ENCODE assay signal across 9 mouse cellular contexts in the genomic region with DNA sequence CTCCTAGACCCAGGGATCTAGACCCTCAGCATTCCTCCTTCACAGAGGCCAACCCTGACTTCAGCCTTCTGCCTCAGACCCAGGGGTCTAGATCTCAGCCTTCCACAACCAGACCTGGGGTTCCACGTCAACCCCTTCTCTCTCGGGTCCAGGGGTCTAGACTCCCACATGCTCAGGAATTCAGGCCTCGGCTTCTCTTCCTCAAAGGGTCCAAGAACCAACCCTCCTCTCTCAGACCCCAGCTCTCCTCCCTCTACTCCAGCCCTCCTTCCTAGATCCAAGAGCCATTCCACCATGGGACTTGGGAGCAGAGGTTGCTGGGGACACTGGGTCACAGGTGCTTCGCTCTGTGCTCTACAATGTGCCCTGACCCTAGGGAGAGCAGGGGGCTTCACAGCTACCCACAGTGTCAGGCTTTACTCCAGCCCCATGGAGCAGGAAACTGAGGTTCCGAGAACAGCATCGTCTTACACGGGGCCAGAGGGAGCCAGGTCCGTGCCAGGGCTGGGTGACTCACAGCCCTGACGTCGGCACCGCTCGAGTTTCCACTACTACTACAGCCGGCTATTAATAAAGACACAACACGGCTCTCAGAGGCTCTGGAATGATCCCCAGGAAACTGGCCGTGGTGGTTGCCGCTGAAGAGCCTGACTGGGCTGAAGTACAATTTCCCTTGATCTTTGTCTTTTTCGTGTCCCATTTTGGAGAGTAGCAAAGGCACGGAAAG. TPM values are rescaled to one million over a fixed set of nuclear protein-coding genes. Genes with fewer than 3 reads are reported as not detected.
DNase-seq lines count a peak whose midpoint lies in the region; ATAC-seq and TF ChIP-seq lines count a peak whose summit lies in the region.
"Had no signal": no experiment of that assay in that cellular context is flagged by ENCODE, and none has a peak within 500 bp of the region (broad histone marks: within the 10 kb centered on the region; RNA-seq: fewer than 3 reads in every experiment).

No protein-coding gene starts in this region.

- 0 out of 2 replicates have a peak overlapping the region, but pooled peaks have one; percentile 6 for H3K4me2 ChIP-seq in heart, embryonic 14.5 days (ENCODE audit: low read length)
- no peak overlapping the region for H3K4me2 ChIP-seq in stomach, embryonic 16.5 days (ENCODE audit: low read depth, low read length)
- no peak overlapping the region for H3K4me2 ChIP-seq in forebrain, embryonic 12.5 days

- no peaks in the 10 kb centered on the region for H3K27me3 ChIP-seq in heart, embryonic 14.5 days (ENCODE audit: control insufficient read depth, insufficient read depth, low read length)
- H3K27me3 ChIP-seq in stomach, embryonic 16.5 days (ENCODE audit: control insufficient read depth, insufficient read depth, low read length): no peaks in the 10 kb centered on the region
- no peaks in the 10 kb centered on the region for H3K27me3 ChIP-seq in forebrain, embryonic 12.5 days

- H3K4me3 ChIP-seq in lung, adult 2 months (replicated peaks; ENCODE audit: extremely low read depth, low read depth, low read length): no peak overlapping the region
- H3K4me3 ChIP-seq in heart, embryonic 14.5 days (ENCODE audit: control insufficient read depth in 1 of 2, insufficient read depth in 1 of 2, low read depth in 1 of 2, low read length in 2 of 2): no peak overlapping the region
- H3K4me3 ChIP-seq in stomach, embryonic 16.5 days (replicated peaks; ENCODE audit: low read length): no peak overlapping the region
- no peak overlapping the region for H3K4me3 ChIP-seq in forebrain, embryonic 12.5 days (replicated peaks)
- H3K4me3 ChIP-seq: erythroblast, embryonic 14.5 days had no signal

- 43% methylated on average over 18 of the region's 18 CpGs for WGBS in lung, adult 2 months
- 41% methylated on average over 18 of the region's 18 CpGs for WGBS in heart, embryonic 14.5 days
- 63% methylated on average over 18 of the region's 18 CpGs for WGBS in stomach, embryonic 16.5 days
- WGBS in forebrain, embryonic 12.5 days: 79% methylated on average over 18 of the region's 18 CpGs

- ATAC-seq in heart, embryonic 14.5 days (ENCODE audit: insufficient number of reproducible peaks, insufficient read depth, low FRiP score, low read depth): peak; percentile 55
- ATAC-seq in stomach, embryonic 16.5 days (ENCODE audit: insufficient read depth, low FRiP score): peak; percentile 41; the same call in 1 of the 2 replicates
- ATAC-seq in forebrain, embryonic 12.5 days (ENCODE audit: low FRiP score): no peak

- TF ChIP-seq CTCF in lung, adult 2 months (IDR thresholded peaks at IDR 0.05; ENCODE audit: insufficient read depth, low read length): no peak

- no peaks in the 10 kb centered on the region for H3K36me3 ChIP-seq in heart, embryonic 14.5 days (ENCODE audit: control insufficient read depth, insufficient read depth, low read length)
- no peaks in the 10 kb centered on the region for H3K36me3 ChIP-seq in stomach, embryonic 16.5 days (ENCODE audit: control insufficient read depth, insufficient read depth, low read length)
- no peaks in the 10 kb centered on the region for H3K36me3 ChIP-seq in forebrain, embryonic 12.5 days (replicated peaks)

- peaks cover 4% of the 10 kb centered on the region; the same call in 1 of the 2 replicates for H3K9me3 ChIP-seq in heart, embryonic 14.5 days (ENCODE audit: control insufficient read depth, low read length)
- peaks cover 5% of the 10 kb centered on the region; the same call in 1 of the 2 replicates for H3K9me3 ChIP-seq in stomach, embryonic 16.5 days (replicated peaks; ENCODE audit: control insufficient read depth, low read length)
- 0 out of 2 replicates have a peak, but pooled peaks cover 4% of the 10 kb centered on the region for H3K9me3 ChIP-seq in forebrain, embryonic 12.5 days

- no peak overlapping the region for H3K9ac ChIP-seq in heart, embryonic 14.5 days (ENCODE audit: low read length)
- no peak overlapping the region for H3K9ac ChIP-seq in stomach, embryonic 16.5 days (ENCODE audit: low read length)
- no peak overlapping the region for H3K9ac ChIP-seq in forebrain, embryonic 12.5 days

- H3K27ac ChIP-seq in heart, embryonic 14.5 days (replicated peaks in 1 of 2; ENCODE audit: control insufficient read depth in 1 of 2, insufficient read depth in 1 of 2, low read depth in 2 of 2, low read length in 2 of 2): peak overlapping the region; percentile 62 to 63
- H3K27ac ChIP-seq in stomach, embryonic 16.5 days (ENCODE audit: low read length): no peak overlapping the region
- no peak overlapping the region for H3K27ac ChIP-seq in forebrain, embryonic 12.5 days

- TF ChIP-seq POLR2A in lung, adult 2 months (IDR thresholded peaks at IDR 0.05; ENCODE audit: borderline replicate concordance, extremely low read depth, low read depth, low read length): no peak

- peak; percentile 54 to 65 for DNase-seq in lung, adult 18-20 months
- DNase-seq in lung, adult 2 months: no peak
- peak; percentile 37 for DNase-seq in brain, adult 2 months (ENCODE audit: low read depth, low spot score)
- DNase-seq in layer of hippocampus, postnatal 25 days (ENCODE audit: extremely low spot score in 1 of 2, low spot score in 1 of 2): no peak
- no peak for DNase-seq in ovary, adult 18-20 months (ENCODE audit: low spot score)

- H3K4me1 ChIP-seq in lung, adult 2 months (ENCODE audit: control insufficient read depth, insufficient read depth, low read length): no peaks in the 10 kb centered on the region
- peaks cover 9% of the 10 kb centered on the region in 2 experiments for H3K4me1 ChIP-seq in heart, embryonic 14.5 days (ENCODE audit: control insufficient read depth in 2 of 2, insufficient read depth in 2 of 2, low read length in 2 of 2)
- no peaks in the 10 kb centered on the region for H3K4me1 ChIP-seq in stomach, embryonic 16.5 days (ENCODE audit: control insufficient read depth, insufficient read depth, low read length)
- H3K4me1 ChIP-seq in forebrain, embryonic 12.5 days: no peaks in the 10 kb centered on the region

RNA-seq across cellular contexts. Expression of a gene that starts 1.5 kb away (rescaled TPM):
- polyA plus RNA-seq in lung, adult 2 months (2012; rRNA removed): 6.5 and 9.0 TPM in 2 replicates
- 0.42 and 0.80 TPM in 2 replicates for polyA plus RNA-seq in heart, embryonic 14.5 days (2014; fragmentation: Nextera tagmentation; extraction: Ambion mirVana)
- polyA plus RNA-seq in stomach, embryonic 16.5 days (2015; fragmentation: Nextera tagmentation; extraction: Ambion mirVana): 0.11 TPM in 1 of 2 replicates, not detected in the other
- total RNA-seq in layer of hippocampus, postnatal 25 days (2021): under 1 TPM; 0.59 to 0.66 TPM
- polyA plus RNA-seq in forebrain, embryonic 12.5 days (2016; fragmentation: Nextera tagmentation; extraction: Ambion mirVana): not detected in 2 replicates
- polyA plus RNA-seq: erythroblast, embryonic 14.5 days had no signal

RNA-seq across cellular contexts. Expression of a gene that starts 8.3 kb away (rescaled TPM):
- 5.6 and 24.2 TPM in 2 replicates for polyA plus RNA-seq in lung, adult 2 months (2012; rRNA removed)
- 6.8 and 8.1 TPM in 2 replicates for polyA plus RNA-seq in heart, embryonic 14.5 days (2014; fragmentation: Nextera tagmentation; extraction: Ambion mirVana)
- polyA plus RNA-seq in stomach, embryonic 16.5 days (2015; fragmentation: Nextera tagmentation; extraction: Ambion mirVana): 0.26 and 0.47 TPM in 2 replicates
- under 1 TPM in 1 of 2 experiments, not detected in 1; 0.59 TPM for total RNA-seq in layer of hippocampus, postnatal 25 days (2021)
- polyA plus RNA-seq in forebrain, embryonic 12.5 days (2016; fragmentation: Nextera tagmentation; extraction: Ambion mirVana): not detected in 2 replicates
- polyA plus RNA-seq: erythroblast, embryonic 14.5 days had no signal

RNA-seq across cellular contexts. Expression of a gene that starts 23.5 kb away (rescaled TPM):
- polyA plus RNA-seq in lung, adult 2 months (2012; rRNA removed): 84.1 and 90.7 TPM in 2 replicates
- 29.8 and 33.5 TPM in 2 replicates for polyA plus RNA-seq in heart, embryonic 14.5 days (2014; fragmentation: Nextera tagmentation; extraction: Ambion mirVana)
- polyA plus RNA-seq in stomach, embryonic 16.5 days (2015; fragmentation: Nextera tagmentation; extraction: Ambion mirVana): 23.0 and 26.5 TPM in 2 replicates
- 10 to 100 TPM; 31.9 to 41.4 TPM for total RNA-seq in layer of hippocampus, postnatal 25 days (2021)
- polyA plus RNA-seq in forebrain, embryonic 12.5 days (2016; fragmentation: Nextera tagmentation; extraction: Ambion mirVana): 55.9 and 56.9 TPM in 2 replicates

RNA-seq across cellular contexts. Expression of a gene that starts 41.7 kb away (rescaled TPM):
- polyA plus RNA-seq in lung, adult 2 months (2012; rRNA removed): 37.0 and 43.5 TPM in 2 replicates
- polyA plus RNA-seq in heart, embryonic 14.5 days (2014; fragmentation: Nextera tagmentation; extraction: Ambion mirVana): 12.6 and 13.6 TPM in 2 replicates
- 17.2 and 17.5 TPM in 2 replicates for polyA plus RNA-seq in stomach, embryonic 16.5 days (2015; fragmentation: Nextera tagmentation; extraction: Ambion mirVana)
- 1 to 10 TPM; 7.7 to 8.2 TPM for total RNA-seq in layer of hippocampus, postnatal 25 days (2021)
- polyA plus RNA-seq in forebrain, embryonic 12.5 days (2016; fragmentation: Nextera tagmentation; extraction: Ambion mirVana): 9.5 and 9.6 TPM in 2 replicates

RNA-seq across cellular contexts. Expression of a gene that starts 42.0 kb away (rescaled TPM):
- polyA plus RNA-seq in lung, adult 2 months (2012; rRNA removed): 32.2 and 33.9 TPM in 2 replicates
- polyA plus RNA-seq in heart, embryonic 14.5 days (2014; fragmentation: Nextera tagmentation; extraction: Ambion mirVana): 23.4 and 23.8 TPM in 2 replicates
- polyA plus RNA-seq in stomach, embryonic 16.5 days (2015; fragmentation: Nextera tagmentation; extraction: Ambion mirVana): 18.9 and 22.6 TPM in 2 replicates
- total RNA-seq in layer of hippocampus, postnatal 25 days (2021): 10 to 100 TPM; 21.3 to 21.7 TPM
- polyA plus RNA-seq in forebrain, embryonic 12.5 days (2016; fragmentation: Nextera tagmentation; extraction: Ambion mirVana): 64.9 and 67.3 TPM in 2 replicates

Comparison
In these comparisons a context has a peak if more than half of its experiments do, and no peak if none do; other contexts are left out.
1. DNase-seq: peak in lung, adult 18-20 months (2 of 2) and brain, adult 2 months (single experiment); none in lung, adult 2 months (single experiment), layer of hippocampus, postnatal 25 days (0 of 2) and ovary, adult 18-20 months (single experiment).
2. H3K27ac ChIP-seq: peak in heart, embryonic 14.5 days (2 of 2); none in stomach, embryonic 16.5 days (single experiment) and forebrain, embryonic 12.5 days (single experiment).